Mouse (Mus musculus) bone marrow, adult 2 months (tissue): ENCODE results near the gene Pfkfb1. TPM values are rescaled to one million over a fixed set of nuclear protein-coding genes. Genes with fewer than 3 reads are reported as not detected.

ENCODE experiments used
- H3K27ac ChIP-seq: fragments of 200-500 bp; 2 replicates; pipeline ENCODE4 v1.5.1; 2012; ENCODE audit warnings: low read depth, mild to moderate bottlenecking, control low read depth, inconsistent platforms, low read length; ENCODE audit not compliant: control insufficient read depth, poor library complexity, insufficient read depth
- H3K4me1 ChIP-seq: fragments of 200-500 bp; 2 replicates; pipeline ENCODE4 v1.6.1; 2011; ENCODE audit warnings: low read length; ENCODE audit not compliant: control insufficient read depth, insufficient read depth
- H3K4me3 ChIP-seq: fragments of 200-500 bp; replicated peaks from 2 replicates; pipeline ENCODE3; 2011; ENCODE audit warnings: mild to moderate bottlenecking, low read depth, low read length, control low read depth; ENCODE audit not compliant: control insufficient read depth
- CTCF ChIP-seq: fragments of 200-500 bp; IDR thresholded peaks from 2 replicates; pipeline ENCODE4 v1.5.1; 2011; ENCODE audit warnings: low read length, control low read depth; ENCODE audit not compliant: control insufficient read depth, insufficient read depth
- POLR2A ChIP-seq: fragments of 200-500 bp; IDR thresholded peaks from 2 replicates; pipeline ENCODE4 v1.6.1; 2011; ENCODE audit warnings: low read depth, mild to moderate bottlenecking, control low read depth, low read length, borderline replicate concordance; ENCODE audit not compliant: control insufficient read depth
- WGBS: fragments of 180-500 bp; shearing (Covaris S2); methylation state at CpG from one replicate; pipeline ENCODE4 v1.1.7; 2018; 5-methylcytosine and 5-hydroxymethylcytosine counted together
- polyA plus RNA-seq: library from polyadenylated mRNA; stranded (reverse); fragments of >200 nt; gene quantifications from 2 replicates; pipeline ENCODE4 v1.2.4, GENCODE M21; 2011; ENCODE audit warnings: low replicate concordance; ENCODE audit not compliant: missing spikeins, insufficient read depth, insufficient read length

Gene Pfkfb1
- polyA plus RNA-seq, 1 experiment: 10.4 TPM

- Histone ChIP-seq H3K27ac (no peak overlapping the region), H3K4me3 (no peak overlapping the region), H3K4me1 (no peaks in the 10 kb centered on the region)
- TF ChIP-seq POLR2A: no peak
- no peak for TF ChIP-seq CTCF
Measured at GRCm38 (mm10) chrX:150581921-150582320, 6.1 kb upstream of the Pfkfb1 start.

DNA sequence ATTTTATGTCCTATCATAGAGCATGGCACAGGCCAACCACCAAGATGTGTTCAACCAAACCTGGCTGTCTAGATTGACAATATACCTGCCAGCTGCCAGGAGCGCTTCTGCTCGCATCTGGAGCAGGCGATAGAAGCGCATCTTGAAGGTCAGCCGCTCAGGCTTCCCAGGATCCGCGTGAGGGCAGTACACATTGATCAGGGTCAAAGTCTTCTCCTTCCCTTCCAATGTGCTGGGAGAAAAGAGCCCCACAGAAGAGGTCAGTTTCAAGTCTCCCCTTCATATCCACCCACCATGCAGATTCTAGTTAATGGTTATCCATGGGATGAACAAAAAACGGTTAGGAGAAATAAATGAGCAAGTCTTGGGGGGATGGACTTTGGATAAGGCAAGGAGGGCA, 2.9 kb upstream of the Pfkfb1 start:
- Histone ChIP-seq H3K4me1 (no peaks in the 10 kb centered on the region), H3K27ac (no peak overlapping the region), H3K4me3 (no peak overlapping the region)
- TF ChIP-seq POLR2A (no peak), CTCF (no peak)
- 93% methylated on average over 8 of the region's 8 CpGs for WGBS

DNA sequence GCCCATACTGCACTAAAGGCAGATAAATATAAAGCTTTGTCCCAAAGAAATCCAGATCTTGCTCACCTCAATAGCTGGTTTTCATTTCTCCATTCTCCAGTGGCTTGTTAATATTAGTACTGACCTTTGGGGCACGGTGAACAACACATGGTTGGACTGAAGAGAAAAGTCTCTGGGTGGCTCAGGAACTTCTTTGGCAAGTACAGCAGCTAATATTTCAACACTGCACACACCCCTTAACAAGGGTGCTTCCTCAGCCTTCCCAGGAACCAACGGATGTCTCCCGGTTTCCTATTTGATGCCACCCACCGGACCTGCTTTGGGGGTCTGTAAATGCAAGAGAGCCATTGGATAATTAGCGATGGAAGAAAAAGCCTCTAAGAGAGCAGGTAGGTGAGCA, 1.7 kb downstream of the Pfkfb1 start, which contains the start of gene Apex2:
Gene Apex2 (minus strand): TSS at position 173 of the 400 bp plus-strand sequence.
- no peak within 1 kb of the TSS for H3K27ac ChIP-seq
- H3K4me3 ChIP-seq: no peak within 1 kb of the TSS
- no peaks in the 10 kb centered on the region for H3K4me1 ChIP-seq
- 70% methylated on average over 5 of the region's 5 CpGs for WGBS
- TF ChIP-seq CTCF (no peak), POLR2A (no peak)

DNA sequence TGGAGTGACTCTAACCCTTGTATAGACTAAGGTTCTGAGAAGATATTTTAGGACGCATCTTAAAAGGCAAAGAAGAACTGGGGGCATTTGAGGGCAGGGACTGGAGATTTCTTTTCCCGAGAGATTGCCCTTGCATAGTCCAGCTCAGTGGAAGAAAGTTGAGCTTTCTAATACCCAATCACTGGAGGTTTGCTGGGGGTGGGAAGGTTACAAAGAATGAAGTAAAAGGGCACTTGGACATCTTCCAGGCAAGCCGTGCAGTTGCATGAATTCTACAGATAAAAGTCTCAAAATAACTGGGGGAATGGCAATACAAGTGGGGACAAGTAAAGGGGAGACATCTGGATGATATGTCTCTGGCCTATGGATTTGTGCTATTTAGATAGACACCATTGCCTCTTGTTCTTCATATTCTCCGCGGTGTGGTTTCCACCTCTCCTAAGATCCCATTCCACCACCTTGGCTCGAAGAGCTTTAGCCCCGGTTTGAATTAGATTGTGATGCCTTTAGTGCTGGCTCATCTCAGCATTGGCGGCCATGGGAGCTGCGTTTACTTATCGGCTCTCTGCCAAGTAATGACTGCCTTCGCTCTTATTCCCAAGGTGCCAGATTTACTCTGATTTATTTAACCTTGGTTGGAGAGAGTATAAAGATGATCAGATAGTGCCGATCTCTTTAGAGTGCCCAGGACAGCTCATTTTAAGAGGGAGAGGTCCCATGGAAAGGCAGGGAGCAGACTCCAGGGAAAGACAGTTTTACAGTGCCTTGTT, 5.4 kb downstream of the Pfkfb1 start:
- WGBS: 88% methylated on average over 12 of the region's 12 CpGs
- no peaks in the 10 kb centered on the region for H3K4me1 ChIP-seq
- H3K27ac ChIP-seq: no peak overlapping the region
- no peak overlapping the region for H3K4me3 ChIP-seq
- TF ChIP-seq POLR2A (no peak), CTCF (no peak)

DNA sequence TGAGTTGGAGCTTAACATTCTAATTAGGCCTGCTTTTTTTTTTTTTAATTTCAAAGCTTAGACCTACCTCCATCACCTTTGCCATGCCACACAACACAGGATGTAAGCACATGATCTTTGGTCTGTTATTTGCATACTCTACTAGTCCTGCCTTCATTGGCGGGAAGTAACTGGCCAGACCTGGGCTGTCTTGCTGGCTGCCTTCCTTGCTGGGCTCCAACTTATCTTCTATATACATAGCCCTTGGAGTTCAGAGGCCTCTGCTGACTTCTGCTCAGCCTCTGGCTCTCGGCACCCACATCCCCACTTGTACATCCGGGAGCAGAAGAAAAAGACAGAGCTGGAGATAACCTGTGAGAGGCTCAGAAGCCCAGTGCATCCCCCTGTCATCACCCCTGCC, 6.1 kb downstream of the Pfkfb1 start:
- WGBS: 79% methylated on average over 3 of the region's 3 CpGs
- no peak for TF ChIP-seq POLR2A
- TF ChIP-seq CTCF: no peak
- H3K27ac ChIP-seq: no peak overlapping the region
- H3K4me3 ChIP-seq: no peak overlapping the region
- no peaks in the 10 kb centered on the region for H3K4me1 ChIP-seq

GRCm38 (mm10) chrX:150595016-150595760, 7.2 kb downstream of the Pfkfb1 start:
- TF ChIP-seq POLR2A (no peak), CTCF (no peak)
- 64% methylated on average over 9 of the region's 9 CpGs for WGBS
- no peaks in the 10 kb centered on the region for H3K4me1 ChIP-seq
- H3K27ac ChIP-seq: no peak overlapping the region
- H3K4me3 ChIP-seq: no peak overlapping the region

- Histone ChIP-seq H3K4me1 (no peaks in the 10 kb centered on the region), H3K27ac (no peak overlapping the region), H3K4me3 (no peak overlapping the region)
- TF ChIP-seq CTCF (no peak), POLR2A (no peak)
- 79% methylated on average over 2 of the region's 2 CpGs for WGBS
Measured at GRCm38 (mm10) chrX:150598882-150599281, 10.9 kb downstream of the Pfkfb1 start.

DNA sequence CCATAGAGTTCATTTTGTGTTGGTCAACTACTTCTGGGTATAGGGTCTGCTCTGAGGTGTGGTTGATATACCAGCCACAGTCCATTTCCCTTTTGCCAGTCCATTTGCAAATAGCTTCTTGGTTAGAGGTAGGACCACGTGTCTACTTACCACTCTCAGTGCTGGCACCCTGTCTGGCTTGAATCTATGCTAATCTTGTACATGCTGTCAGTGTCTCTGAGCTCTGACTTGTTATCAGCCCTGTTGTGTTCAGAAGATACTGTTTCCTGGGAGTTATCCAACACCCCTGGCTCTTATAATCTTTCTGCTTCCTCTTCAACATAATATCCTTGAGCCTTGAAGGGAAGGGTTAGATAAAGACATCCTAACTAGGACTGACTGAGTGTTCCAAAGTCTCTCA, 48.4 kb downstream of the Pfkfb1 start:
- TF ChIP-seq CTCF (no peak), POLR2A (no peak)
- no peak overlapping the region for H3K4me3 ChIP-seq
- no peaks in the 10 kb centered on the region for H3K4me1 ChIP-seq
- H3K27ac ChIP-seq: no peak overlapping the region
- 65% methylated on average over 1 of the region's 1 CpGs for WGBS
